Mouse (Mus musculus) thymus, postnatal 36 days (tissue): Measurements from ENCODE around the gene Gm8947.
"Not testable (repeated sequence)": the region's sequence is repeated elsewhere in the genome, so short reads cannot be mapped to it uniquely, and the experiment has no call there.

Source experiments
- DNase-seq, 2 experiments: peaks; one replicate each; pipeline ENCODE4 v3.0.0; 2022; ENCODE audit warnings: mixed read lengths in 2 of 2

Gene Gm8947

DNA sequence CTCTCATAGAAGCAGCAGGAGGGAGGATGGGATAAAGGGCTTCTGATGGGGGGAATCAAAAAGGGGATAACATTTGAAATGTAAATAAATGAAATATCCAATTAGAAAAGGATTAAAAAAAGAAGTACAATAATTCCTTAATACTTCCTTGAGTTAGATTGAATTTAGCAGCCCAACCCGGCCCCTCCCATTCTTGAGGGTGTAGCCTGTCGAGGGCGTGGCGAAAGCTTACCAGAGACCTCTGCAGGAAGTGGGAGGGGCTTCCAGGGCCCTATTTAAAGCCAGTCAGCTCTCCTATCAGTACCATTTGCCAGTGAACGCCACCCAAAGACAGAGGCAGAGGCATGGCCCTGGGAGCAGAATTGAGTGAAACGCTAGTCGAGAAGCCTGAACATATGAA is 9.9 kb upstream of the Gm8947 start, which contains the start of gene Gm47985:
Gene Gm47985, plus strand, starts transcription at position 272 of the 400 bp plus-strand sequence.
- not testable (repeated sequence) for DNase-seq

DNA sequence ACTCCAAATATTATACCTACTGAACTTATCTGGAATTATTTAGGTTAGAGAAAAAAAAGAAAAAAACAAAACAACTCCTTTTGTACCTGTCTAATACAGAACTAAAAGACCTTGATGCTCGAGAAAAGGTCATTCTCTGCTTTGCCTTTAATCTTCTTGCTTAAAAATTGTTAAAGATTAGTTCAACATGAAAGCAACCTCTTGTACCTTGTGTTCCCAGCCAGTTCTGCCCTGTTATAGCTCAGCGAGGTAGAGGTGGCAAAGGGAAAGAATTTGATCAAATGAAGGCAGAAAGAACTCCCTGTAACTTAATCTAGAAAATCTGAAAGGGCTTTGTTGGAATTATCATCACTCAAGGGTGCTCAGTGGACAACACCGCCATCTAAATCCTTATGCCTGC is 6.0 kb upstream of the Gm8947 start:
- DNase-seq, result not testable (repeated sequence)

DNA sequence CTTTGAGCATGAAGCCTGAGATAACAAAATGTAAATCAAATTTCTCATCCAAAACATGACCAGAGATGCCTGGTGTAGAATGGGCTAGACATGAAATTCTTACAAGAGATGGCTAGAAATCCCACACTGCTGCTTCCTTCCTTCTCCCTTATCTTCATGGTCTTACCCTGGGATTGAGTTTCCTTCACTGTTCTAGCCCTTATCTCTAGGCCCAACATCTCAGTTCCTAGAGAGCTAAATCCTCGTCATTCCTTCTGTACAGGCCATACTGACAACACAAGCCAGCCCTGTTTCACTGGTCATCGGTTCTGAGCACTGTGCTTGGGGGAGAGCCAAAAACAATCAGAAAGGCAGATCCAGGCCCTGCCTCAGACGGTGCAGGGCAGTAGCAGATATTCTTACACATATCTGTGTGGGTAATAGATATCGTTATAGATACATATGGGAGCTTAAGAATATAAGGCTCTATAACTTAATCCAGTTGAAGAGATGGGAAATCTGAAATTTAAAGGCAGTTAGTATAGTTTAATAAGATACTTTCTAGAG is 5.2 kb upstream of the Gm8947 start:
- not testable (repeated sequence) for DNase-seq

DNA sequence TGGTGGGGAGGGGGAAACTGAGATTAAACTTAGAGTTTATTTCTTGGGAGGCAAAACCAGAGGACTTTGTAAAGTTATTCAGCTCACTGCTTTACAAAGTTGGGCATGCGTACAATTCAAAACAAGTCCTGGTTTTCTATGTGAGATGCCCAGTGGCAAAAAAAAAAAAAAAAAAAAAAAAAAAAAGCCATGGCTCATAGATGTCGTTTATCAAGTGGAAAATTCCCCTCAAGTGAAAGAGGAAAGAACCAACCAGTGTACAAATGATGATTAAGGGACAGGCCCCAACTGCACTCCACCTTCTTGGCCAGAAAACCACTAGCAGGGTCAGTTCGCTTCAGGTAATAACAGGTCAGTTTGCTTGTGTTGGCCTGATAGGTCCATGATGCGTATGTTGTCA is 3.7 kb upstream of the Gm8947 start:
- no peak for DNase-seq

DNA sequence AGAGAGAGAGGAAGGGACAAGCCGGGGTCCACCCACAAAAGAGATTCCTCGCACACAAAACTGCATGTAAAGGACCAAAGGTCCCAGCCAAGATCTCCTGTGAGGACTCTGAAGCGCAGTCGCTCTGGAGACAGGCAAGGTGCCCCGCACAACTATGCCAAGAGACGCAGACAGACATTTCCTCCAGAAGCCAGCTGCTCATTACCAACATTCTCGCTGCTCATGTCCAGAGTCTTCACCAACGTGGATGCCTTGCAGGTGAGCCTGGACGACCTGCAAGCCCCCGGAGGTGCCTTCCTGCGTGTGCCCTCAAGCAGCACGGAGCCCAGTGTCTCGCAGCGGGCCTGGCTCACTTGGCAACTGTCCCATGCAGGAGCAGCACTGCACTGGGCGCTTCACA is 563 bp downstream of the Gm8947 start:
- DNase-seq, result not testable (repeated sequence)

GRCm38 (mm10) chr1:151195986-151196385 is 3.8 kb downstream of the Gm8947 start:
- not testable (repeated sequence) for DNase-seq

DNA sequence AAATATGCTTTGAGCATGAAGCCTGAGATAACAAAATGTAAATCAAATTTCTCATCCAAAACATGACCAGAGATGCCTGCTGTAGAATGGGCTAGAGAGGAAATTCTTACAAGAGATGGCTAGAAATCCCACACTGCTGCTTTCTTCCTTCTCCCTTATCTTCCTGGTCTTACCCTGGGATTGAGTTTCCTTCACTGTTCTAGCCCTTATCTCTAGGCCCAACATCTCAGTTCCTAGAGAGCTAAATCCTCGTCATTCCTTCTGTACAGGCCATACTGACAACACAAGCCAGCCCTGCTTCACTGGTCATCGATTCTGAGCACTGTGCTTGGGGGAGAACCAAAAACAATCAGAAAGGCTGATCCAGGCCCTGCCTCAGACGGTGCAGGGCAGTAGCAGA is 4.5 kb downstream of the Gm8947 start:
- DNase-seq, result not testable (repeated sequence)

DNA sequence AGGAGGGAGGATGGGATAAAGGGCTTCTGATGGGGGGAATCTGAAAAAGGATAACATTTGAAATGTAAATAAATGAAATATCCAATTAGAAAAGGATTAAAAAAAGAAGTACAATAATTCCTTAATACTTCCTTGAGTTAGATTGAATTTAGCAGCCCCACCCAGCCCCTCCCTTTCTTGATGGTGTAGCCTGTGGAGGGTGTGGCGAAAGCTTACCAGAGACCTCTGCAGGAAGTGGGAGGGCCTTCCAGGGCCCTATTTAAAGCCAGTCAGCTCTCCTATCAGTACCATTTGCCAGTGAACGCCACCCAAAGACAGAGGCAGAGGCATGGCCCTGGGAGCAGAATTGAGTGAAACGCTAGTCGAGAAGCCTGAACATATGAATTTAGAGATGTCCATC is 5.9 kb downstream of the Gm8947 start, which contains the start of gene Gm47995:
Gene Gm47995, plus strand, starts transcription at position 329 of the 400 bp plus-strand sequence.
- DNase-seq, result not testable (repeated sequence)

GRCm38 (mm10) chr1:151200620-151201019 is 8.4 kb downstream of the Gm8947 start:
- not testable (repeated sequence) for DNase-seq

- DNase-seq, result not testable (repeated sequence)
Observed at GRCm38 (mm10) chr1:151202771-151203170, 10.6 kb downstream of the Gm8947 start.

- not testable (repeated sequence) for DNase-seq
Observed at GRCm38 (mm10) chr1:151203818-151204217, 11.6 kb downstream of the Gm8947 start, which contains the start of gene 3110040M04Rik. Gene 3110040M04Rik (plus strand): TSS chr1:151204121.

DNA sequence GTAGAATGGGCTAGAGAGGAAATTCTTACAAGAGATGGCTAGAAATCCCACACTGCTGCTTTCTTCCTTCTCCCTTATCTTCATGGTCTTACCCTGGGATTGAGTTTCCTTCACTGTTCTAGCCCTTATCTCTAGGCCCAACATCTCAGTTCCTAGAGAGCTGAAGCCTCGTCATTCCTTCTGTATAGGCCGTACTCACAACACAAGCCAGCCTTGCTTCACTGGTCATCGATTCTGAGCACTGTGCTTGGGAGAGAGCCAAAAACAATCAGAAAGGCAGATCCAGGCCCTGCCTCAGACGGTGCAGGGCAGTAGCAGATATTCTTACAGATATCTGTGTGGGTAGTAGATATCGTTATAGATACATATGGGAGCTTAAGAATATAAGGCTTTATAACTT is 16.3 kb downstream of the Gm8947 start:
- not testable (repeated sequence) for DNase-seq

- not testable (repeated sequence) for DNase-seq
Observed at GRCm38 (mm10) chr1:151208944-151209343, 16.8 kb downstream of the Gm8947 start.

- DNase-seq, result peak; percentile 15 to 17
Observed at GRCm38 (mm10) chr1:151209824-151210355, 17.7 kb downstream of the Gm8947 start, which contains the start of gene Gm47996. Gene Gm47996 (plus strand): TSS chr1:151210131.

DNA sequence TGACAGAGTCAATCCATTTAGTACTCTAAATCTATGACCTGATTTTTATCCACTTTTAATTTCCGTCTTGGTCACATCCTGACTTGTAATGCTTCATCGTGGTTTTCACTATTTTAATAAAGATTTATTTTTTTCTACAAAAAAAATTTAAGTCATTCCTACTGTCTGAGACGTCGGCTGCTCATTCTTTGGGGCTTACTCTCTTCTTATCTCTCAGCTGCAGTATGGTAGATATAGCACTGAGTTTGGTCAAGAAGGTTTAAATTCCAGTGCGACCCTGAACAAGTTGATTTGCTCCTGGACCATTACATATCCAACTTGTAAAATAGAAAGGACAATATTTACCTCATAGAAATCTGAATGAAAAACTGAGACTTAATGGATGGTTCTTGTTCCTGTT is 19.5 kb downstream of the Gm8947 start:
- not testable (repeated sequence) for DNase-seq

- DNase-seq, result no peak
Observed at GRCm38 (mm10) chr1:151214862-151215261, 22.7 kb downstream of the Gm8947 start.

GRCm38 (mm10) chr1:151215985-151216384 is 23.8 kb downstream of the Gm8947 start:
- no peak for DNase-seq

- no peak for DNase-seq
Observed at GRCm38 (mm10) chr1:151216417-151216816, 24.2 kb downstream of the Gm8947 start.

GRCm38 (mm10) chr1:151219045-151219444 is 26.9 kb downstream of the Gm8947 start:
- no peak for DNase-seq

GRCm38 (mm10) chr1:151220098-151220497 is 27.9 kb downstream of the Gm8947 start:
- no peak for DNase-seq

DNA sequence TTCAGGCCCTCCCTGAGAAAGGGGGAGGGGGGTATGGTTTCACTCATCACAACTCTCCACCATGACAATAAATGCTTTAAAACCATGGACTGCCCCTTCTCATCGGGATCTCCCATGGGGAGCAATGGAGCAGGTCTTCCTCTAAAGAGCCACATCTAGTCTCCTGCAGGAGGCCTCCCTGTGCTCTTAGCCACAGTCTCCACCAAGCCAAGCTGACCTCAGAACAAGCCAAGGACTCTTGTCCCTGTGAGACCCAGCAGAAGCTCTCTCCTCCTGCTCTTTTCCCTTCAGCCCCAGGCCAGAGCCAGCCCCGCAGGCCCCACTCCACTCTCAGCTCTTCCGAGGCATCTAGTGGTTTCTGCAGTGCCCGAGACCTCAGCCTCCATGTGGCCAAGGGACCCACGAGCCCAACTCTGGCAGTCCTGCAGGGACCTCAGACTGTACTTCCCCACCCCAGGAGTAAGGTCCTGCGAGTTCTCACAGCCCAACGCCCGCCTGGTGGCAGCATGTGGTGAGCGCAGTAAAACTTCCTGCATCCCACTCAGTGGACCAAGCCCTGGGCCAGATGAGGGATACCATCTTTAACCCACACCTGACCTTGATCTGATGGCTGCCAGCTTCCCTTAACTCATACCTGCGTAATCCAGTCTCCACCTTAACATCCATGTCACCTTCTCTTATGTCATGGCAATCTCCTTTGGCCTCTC is 30.5 kb downstream of the Gm8947 start:
- DNase-seq, result no peak

GRCm38 (mm10) chr1:151223377-151223776 is 31.2 kb downstream of the Gm8947 start:
- no peak for DNase-seq

- DNase-seq, result no peak
Observed at GRCm38 (mm10) chr1:151224536-151224935, 32.4 kb downstream of the Gm8947 start.

- DNase-seq, result no peak
Observed at GRCm38 (mm10) chr1:151227506-151227905, 35.3 kb downstream of the Gm8947 start.
